Mouse (Mus musculus) embryonic facial prominence, embryonic 13.5 days (tissue): ENCODE results near the gene Rsc1a1. TPM values are rescaled to one million over a fixed set of nuclear protein-coding genes. Genes with fewer than 3 reads are reported as not detected.

Source experiments
- ATAC-seq: fragments of 200-750 bp; cut with Nextera tagmentation; 2 replicates; pipeline ENCODE4 v1.8.0; 2017; ENCODE audit warnings: low read depth; ENCODE audit not compliant: insufficient number of reproducible peaks, insufficient read depth, low FRiP score, low TSS enrichment
- H3K27ac ChIP-seq: fragments of 300-500 bp; sonication (generic); 2 replicates; pipeline ENCODE4 v1.5.1; 2015; ENCODE audit warnings: moderate library complexity, mild to moderate bottlenecking, inconsistent platforms
- H3K27me3 ChIP-seq: fragments of 300-500 bp; sonication (generic); 2 replicates; pipeline ENCODE4 v1.6.1; 2015; ENCODE audit warnings: mild to moderate bottlenecking, inconsistent platforms
- H3K36me3 ChIP-seq: fragments of 300-500 bp; sonication (generic); 2 replicates; pipeline ENCODE4 v1.6.1; 2015; ENCODE audit warnings: mild to moderate bottlenecking, inconsistent platforms
- H3K4me1 ChIP-seq: fragments of 300-500 bp; sonication (generic); 2 replicates; pipeline ENCODE4 v1.6.1; 2015; ENCODE audit warnings: inconsistent platforms
- H3K4me2 ChIP-seq: fragments of 300-500 bp; sonication (generic); 2 replicates; pipeline ENCODE4 v1.6.1; 2015; ENCODE audit warnings: moderate library complexity, mild to moderate bottlenecking, inconsistent platforms
- H3K4me3 ChIP-seq: fragments of 300-500 bp; sonication (generic); 2 replicates; pipeline ENCODE4 v1.5.1; 2015; ENCODE audit warnings: mild to moderate bottlenecking, inconsistent platforms
- H3K9ac ChIP-seq: fragments of 300-500 bp; sonication (generic); 2 replicates; pipeline ENCODE4 v1.6.1; 2015; ENCODE audit warnings: mild to moderate bottlenecking, inconsistent platforms
- H3K9me3 ChIP-seq: fragments of 300-500 bp; sonication (generic); 2 replicates; pipeline ENCODE4 v1.6.1; 2016; ENCODE audit warnings: inconsistent platforms
- WGBS: fragments of 180-500 bp; shearing (Covaris S2); methylation state at CpG from one replicate; pipeline ENCODE4 v1.1.7; 2015; ENCODE audit warnings: mixed read lengths; 5-methylcytosine and 5-hydroxymethylcytosine counted together
- polyA plus RNA-seq: library from polyadenylated mRNA; unstranded; fragments of >200 nt; fragmentation: Nextera tagmentation; extraction: Ambion mirVana; gene quantifications from 2 replicates; pipeline ENCODE4 v1.2.1, GENCODE M21; 2015

The Rsc1a1 gene
- polyA plus RNA-seq, 1 experiment from 2014 or later = not detected

DNA sequence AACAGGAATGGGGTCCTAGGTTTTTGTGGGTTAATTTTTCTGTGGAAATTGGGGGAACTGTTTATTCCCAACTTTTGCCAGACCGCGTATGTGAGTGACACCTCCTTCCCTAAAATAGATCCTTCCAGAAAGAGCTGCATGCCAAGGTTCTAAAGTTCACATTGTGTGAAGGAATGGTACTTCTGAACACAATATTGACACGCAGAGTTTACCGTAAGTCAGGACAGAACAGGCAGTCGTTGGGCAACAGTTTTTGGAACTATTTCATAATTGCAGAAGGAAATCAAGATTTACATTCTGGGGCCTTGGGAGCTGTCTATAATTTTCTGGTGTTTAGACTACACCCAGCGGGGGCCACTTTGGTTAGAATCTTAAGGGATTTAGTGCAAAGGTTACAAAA lies 36.6 kb upstream of the Rsc1a1 start:
- H3K27ac ChIP-seq = peak overlapping the region; percentile 92; the same call in 1 of the 2 replicates
- H3K4me3 ChIP-seq = peak overlapping the region; percentile 99

GRCm38 (mm10) chr4:141720761-141721523 lies 35.5 kb upstream of the Rsc1a1 start:
- Histone ChIP-seq H3K4me2 (peak overlapping the region; percentile 79), H3K9me3 (no peaks in the 10 kb centered on the region; the same call in 1 of the 2 replicates), H3K27me3 (no peaks in the 10 kb centered on the region; the same call in 1 of the 2 replicates), H3K4me3 (peak overlapping the region; percentile 99), H3K36me3 (peaks cover 13% of the 10 kb centered on the region), H3K9ac (no peak overlapping the region; the same call in 1 of the 2 replicates), H3K4me1 (peaks cover 27% of the 10 kb centered on the region), H3K27ac (peak overlapping the region; percentile 58)
- WGBS = 67% methylated on average over 6 of the region's 6 CpGs
- no peak for ATAC-seq

More for the DNA sequence above, 36.6 kb upstream of the Rsc1a1 start:
- H3K4me2 ChIP-seq = peak overlapping the region; percentile 79
- peak overlapping the region; percentile 98 for H3K9ac ChIP-seq
- no peaks in the 10 kb centered on the region; the same call in 1 of the 2 replicates for H3K9me3 ChIP-seq
- peaks cover 27% of the 10 kb centered on the region for H3K4me1 ChIP-seq
- no peak for ATAC-seq
- H3K27me3 ChIP-seq = no peaks in the 10 kb centered on the region; the same call in 1 of the 2 replicates
- H3K36me3 ChIP-seq = peaks cover 10% of the 10 kb centered on the region
- WGBS = 57% methylated on average over 6 of the region's 6 CpGs

GRCm38 (mm10) chr4:141719304-141719703 lies 33.9 kb upstream of the Rsc1a1 start:
- Histone ChIP-seq H3K9ac (no peak overlapping the region), H3K4me2 (no peak overlapping the region), H3K4me3 (no peak overlapping the region), H3K4me1 (peaks cover 37% of the 10 kb centered on the region), H3K36me3 (peaks cover 13% of the 10 kb centered on the region), H3K9me3 (no peaks in the 10 kb centered on the region; the same call in 1 of the 2 replicates), H3K27me3 (no peaks in the 10 kb centered on the region), H3K27ac (no peak overlapping the region)
- no peak for ATAC-seq
- 89% methylated on average over 1 of the region's 1 CpGs for WGBS

GRCm38 (mm10) chr4:141717633-141718032 lies 32.2 kb upstream of the Rsc1a1 start:
- peaks cover 23% of the 10 kb centered on the region for H3K36me3 ChIP-seq
- no peak overlapping the region for H3K4me2 ChIP-seq
- no peak for ATAC-seq
- H3K27ac ChIP-seq = no peak overlapping the region
- peaks cover 35% of the 10 kb centered on the region for H3K4me1 ChIP-seq
- no peak overlapping the region for H3K9ac ChIP-seq
- no peak overlapping the region for H3K4me3 ChIP-seq
- WGBS = 74% methylated on average over 4 of the region's 4 CpGs
- no peaks in the 10 kb centered on the region; the same call in 1 of the 2 replicates for H3K9me3 ChIP-seq
- H3K27me3 ChIP-seq = no peaks in the 10 kb centered on the region

DNA sequence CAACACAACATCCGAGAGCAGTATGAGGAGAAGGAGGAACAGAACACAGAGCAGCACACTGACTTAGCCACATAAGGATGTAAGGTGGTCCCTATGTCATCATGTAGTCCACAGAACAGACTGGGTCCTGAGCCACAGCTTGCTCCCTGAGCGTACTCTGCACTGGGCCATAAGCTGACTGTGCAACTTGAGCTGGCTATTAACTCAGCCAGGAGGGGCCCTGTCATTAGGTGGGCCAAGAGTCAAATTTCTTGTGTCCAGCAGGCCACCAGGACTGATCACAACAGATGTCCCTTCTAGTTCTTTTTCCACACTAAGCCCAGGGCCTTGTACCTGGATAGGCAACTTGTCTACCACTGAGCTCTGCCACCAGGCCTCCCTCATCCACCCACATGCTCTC lies 29.6 kb upstream of the Rsc1a1 start:
- Histone ChIP-seq H3K9ac (no peak overlapping the region), H3K4me3 (no peak overlapping the region), H3K27ac (no peak overlapping the region), H3K36me3 (peaks cover 40% of the 10 kb centered on the region), H3K27me3 (no peaks in the 10 kb centered on the region), H3K4me1 (peaks cover 16% of the 10 kb centered on the region), H3K4me2 (no peak overlapping the region), H3K9me3 (no peaks in the 10 kb centered on the region; the same call in 1 of the 2 replicates)
- whole genome bisulfite sequencing = 60% methylated on average over 2 of the region's 2 CpGs
- ATAC-seq = no peak

GRCm38 (mm10) chr4:141713598-141714142 lies 28.3 kb upstream of the Rsc1a1 start:
- Histone ChIP-seq H3K36me3 (peaks cover 51% of the 10 kb centered on the region), H3K9me3 (no peaks in the 10 kb centered on the region), H3K4me2 (no peak overlapping the region), H3K4me3 (no peak overlapping the region), H3K27ac (no peak overlapping the region), H3K4me1 (peaks cover 11% of the 10 kb centered on the region), H3K27me3 (no peaks in the 10 kb centered on the region), H3K9ac (no peak overlapping the region)
- WGBS = 90% methylated on average over 5 of the region's 5 CpGs
- ATAC-seq = no peak

- H3K27me3 ChIP-seq = no peaks in the 10 kb centered on the region
- no peaks in the 10 kb centered on the region for H3K9me3 ChIP-seq
- no peak overlapping the region for H3K9ac ChIP-seq
- H3K4me3 ChIP-seq = no peak overlapping the region
- no peak overlapping the region for H3K27ac ChIP-seq
- ATAC-seq = no peak
- 91% methylated on average over 1 of the region's 1 CpGs for WGBS
- peaks cover 71% of the 10 kb centered on the region for H3K36me3 ChIP-seq
- peaks cover 11% of the 10 kb centered on the region for H3K4me1 ChIP-seq
- H3K4me2 ChIP-seq = no peak overlapping the region
Measured at GRCm38 (mm10) chr4:141711250-141711649, 25.9 kb upstream of the Rsc1a1 start.

- Histone ChIP-seq H3K27me3 (no peaks in the 10 kb centered on the region), H3K9me3 (no peaks in the 10 kb centered on the region), H3K36me3 (peaks cover 94% of the 10 kb centered on the region), H3K4me1 (no peaks in the 10 kb centered on the region), H3K4me3 (no peak overlapping the region), H3K27ac (no peak overlapping the region), H3K4me2 (no peak overlapping the region), H3K9ac (no peak overlapping the region)
- ATAC-seq = no peak
- WGBS = 96% methylated on average over 2 of the region's 2 CpGs
Measured at GRCm38 (mm10) chr4:141708971-141709370, 23.6 kb upstream of the Rsc1a1 start.

DNA sequence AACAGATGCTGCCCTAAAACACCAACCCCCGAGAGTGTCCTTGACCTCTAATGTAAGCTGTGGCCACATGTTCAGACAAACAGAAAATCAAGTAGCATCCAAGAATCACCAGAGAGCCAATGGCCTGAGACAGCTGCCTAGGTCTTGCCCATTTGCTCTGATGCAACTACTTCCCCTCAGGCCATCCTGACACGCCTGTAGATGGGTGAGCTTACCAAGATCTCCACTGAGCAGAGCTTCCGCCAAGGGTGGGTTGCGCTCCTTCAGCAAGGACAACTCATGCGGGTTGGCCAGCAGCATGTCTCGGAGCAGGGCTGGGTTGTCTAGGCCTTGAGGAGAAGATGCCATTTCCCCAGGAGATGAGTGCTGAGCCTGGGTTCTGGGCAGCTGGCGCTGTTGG lies 22.6 kb upstream of the Rsc1a1 start:
- H3K27me3 ChIP-seq = no peaks in the 10 kb centered on the region
- H3K27ac ChIP-seq = no peak overlapping the region
- no peak overlapping the region for H3K4me3 ChIP-seq
- no peak overlapping the region for H3K4me2 ChIP-seq
- no peak for ATAC-seq
- no peak overlapping the region for H3K9ac ChIP-seq
- no peaks in the 10 kb centered on the region for H3K9me3 ChIP-seq
- WGBS = 92% methylated on average over 7 of the region's 7 CpGs
- no peaks in the 10 kb centered on the region for H3K4me1 ChIP-seq
- H3K36me3 ChIP-seq = peaks cover 97% of the 10 kb centered on the region

DNA sequence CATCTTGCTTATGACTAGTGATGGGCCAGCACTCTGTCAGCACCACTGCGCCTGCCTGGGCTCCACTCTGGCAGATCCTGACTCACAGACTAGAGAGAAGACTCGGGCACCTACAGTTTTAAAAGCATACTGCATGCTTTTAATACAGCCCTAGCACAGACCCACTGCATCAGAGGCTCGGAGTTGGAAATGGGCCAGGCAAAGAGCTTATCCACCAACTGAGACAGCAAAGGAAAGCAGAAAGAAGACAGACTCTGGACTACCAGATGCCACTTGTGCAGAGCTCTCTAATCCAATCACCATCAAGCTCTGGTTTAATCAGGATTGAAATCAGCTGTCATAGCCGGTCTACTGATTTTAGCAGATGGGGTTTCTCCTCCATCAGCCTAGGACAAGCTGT lies 19.9 kb upstream of the Rsc1a1 start:
- Histone ChIP-seq H3K4me2 (no peak overlapping the region), H3K9me3 (no peaks in the 10 kb centered on the region), H3K27me3 (no peaks in the 10 kb centered on the region), H3K9ac (no peak overlapping the region), H3K36me3 (peaks cover 96% of the 10 kb centered on the region), H3K4me3 (no peak overlapping the region), H3K27ac (no peak overlapping the region), H3K4me1 (no peaks in the 10 kb centered on the region)
- ATAC-seq = no peak
- WGBS = 60% methylated on average over 4 of the region's 4 CpGs

DNA sequence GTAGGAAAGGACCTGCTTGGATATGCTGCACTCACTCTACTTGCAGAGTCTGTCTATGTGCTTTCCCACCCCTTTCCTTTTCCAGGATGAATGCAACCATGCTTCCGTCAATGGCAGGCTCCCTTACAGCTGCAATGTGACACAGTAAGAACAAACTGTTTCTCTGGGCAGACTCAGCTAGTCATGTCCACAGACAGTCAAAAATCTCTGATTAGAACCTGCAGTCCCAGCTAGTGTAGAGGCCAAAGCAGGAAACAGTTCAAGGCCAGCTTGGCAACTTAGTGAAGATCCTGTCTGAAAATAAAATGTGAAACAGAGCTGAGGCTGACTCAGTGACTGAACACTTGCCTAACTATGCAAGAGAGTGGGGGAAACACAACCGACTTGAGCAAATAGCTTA lies 19.2 kb upstream of the Rsc1a1 start:
- 87% methylated on average over 2 of the region's 2 CpGs for WGBS
- no peak for ATAC-seq
- H3K4me3 ChIP-seq = no peak overlapping the region
- H3K27ac ChIP-seq = no peak overlapping the region
- peaks cover 98% of the 10 kb centered on the region for H3K36me3 ChIP-seq
- H3K4me1 ChIP-seq = no peaks in the 10 kb centered on the region
- H3K27me3 ChIP-seq = no peaks in the 10 kb centered on the region
- no peaks in the 10 kb centered on the region for H3K9me3 ChIP-seq
- H3K4me2 ChIP-seq = no peak overlapping the region
- no peak overlapping the region for H3K9ac ChIP-seq

GRCm38 (mm10) chr4:141694719-141695118 lies 9.3 kb upstream of the Rsc1a1 start:
- H3K36me3 ChIP-seq = peaks cover 93% of the 10 kb centered on the region
- no peaks in the 10 kb centered on the region for H3K9me3 ChIP-seq
- H3K4me1 ChIP-seq = no peaks in the 10 kb centered on the region
- no peak overlapping the region for H3K4me2 ChIP-seq
- H3K27ac ChIP-seq = no peak overlapping the region
- no peaks in the 10 kb centered on the region for H3K27me3 ChIP-seq
- ATAC-seq = no peak
- H3K4me3 ChIP-seq = no peak overlapping the region
- 88% methylated on average over 8 of the region's 8 CpGs for WGBS
- H3K9ac ChIP-seq = no peak overlapping the region
